Mouse (Mus musculus) spleen, adult 2 months (tissue): ENCODE data around the gene Vps25. TPM values are rescaled to one million over a fixed set of nuclear protein-coding genes. Genes with fewer than 3 reads are reported as not detected.
A peak's percentile ranks its signal among the peaks of the same experiment; 100 is the strongest.

Source experiments
- DNase-seq, 2 experiments: peaks; one replicate each; pipeline versions ENCODE4 v3.0.0 to v3.0.0-alpha.2; 2012 to 2021; ENCODE audit warnings: low spot score in 2 of 2, low read depth in 1 of 2
- H3K27ac ChIP-seq: fragments of 200-500 bp; 2 replicates; pipeline ENCODE4 v1.5.1; 2012; ENCODE audit warnings: low read length, inconsistent platforms; ENCODE audit not compliant: insufficient read depth
- H3K27me3 ChIP-seq: fragments of 200-500 bp; 2 replicates; pipeline ENCODE4 v1.6.1; 2012; ENCODE audit warnings: mild to moderate bottlenecking, moderate library complexity, low read length, inconsistent platforms; ENCODE audit not compliant: control insufficient read depth, insufficient read depth
- H3K36me3 ChIP-seq: fragments of 200-500 bp; 2 replicates; pipeline ENCODE4 v1.6.1; 2012; ENCODE audit warnings: mild to moderate bottlenecking, low read length, inconsistent platforms; ENCODE audit not compliant: control insufficient read depth, insufficient read depth
- H3K4me1 ChIP-seq: fragments of 200-500 bp; 2 replicates; pipeline ENCODE4 v1.6.1; 2011; ENCODE audit warnings: inconsistent platforms; ENCODE audit not compliant: control insufficient read depth, insufficient read depth, insufficient read length
- H3K4me3 ChIP-seq: fragments of 200-500 bp; 2 replicates; pipeline ENCODE4 v1.5.1; 2011; ENCODE audit warnings: mild to moderate bottlenecking, inconsistent platforms; ENCODE audit not compliant: insufficient read depth, insufficient read length; ENCODE audit errors: extremely low read depth
- CTCF ChIP-seq: fragments of 200-500 bp; IDR thresholded peaks from 2 replicates; pipeline ENCODE4 v1.5.1; 2011; ENCODE audit warnings: mild to moderate bottlenecking, inconsistent platforms; ENCODE audit not compliant: insufficient read depth, insufficient read length, insufficient replicate concordance; ENCODE audit errors: extremely low read depth
- POLR2A ChIP-seq: fragments of 200-500 bp; IDR thresholded peaks from 2 replicates; pipeline ENCODE4 v1.6.1; 2011; ENCODE audit warnings: low read depth, low read length, inconsistent platforms
- WGBS: fragments of 180-500 bp; shearing (Covaris S2); methylation state at CpG from one replicate; pipeline ENCODE4 v1.1.7; 2018; 5-methylcytosine and 5-hydroxymethylcytosine counted together
- polyA plus RNA-seq: library from polyadenylated mRNA; depleted of rRNA; stranded (reverse); fragments of >200 nt; gene quantifications from 2 replicates; pipeline ENCODE4 v1.2.3, GENCODE M21; 2012; rRNA removed

The Vps25 gene
- polyA plus RNA-seq, 1 experiment: 62.2 TPM

GRCm38 (mm10) chr11:101302004-101302798, 48.7 kb downstream of the Vps25 start, which contains the start of gene Becn1:
Gene Becn1 (minus strand): TSS chr11:101302286.
- Histone ChIP-seq H3K36me3 (peaks cover 8% of the 10 kb centered on the region; the same call in 1 of the 2 replicates), H3K27ac (peak within 1 kb of the TSS; percentile 30; the same call in 1 of the 2 replicates), H3K4me1 (peaks cover 9% of the 10 kb centered on the region; the same call in 1 of the 2 replicates), H3K4me3 (peak within 1 kb of the TSS; percentile 81), H3K27me3 (no peaks in the 10 kb centered on the region)
- DNase-seq: peak; percentile 78 to 89
- TF ChIP-seq POLR2A (peak; percentile 40), CTCF (peak; percentile 77)
- 9% methylated on average over 39 of the region's 39 CpGs for WGBS

GRCm38 (mm10) chr11:101307744-101308143, 54.2 kb downstream of the Vps25 start:
- no peak overlapping the region for H3K4me3 ChIP-seq
- TF ChIP-seq POLR2A (no peak), CTCF (no peak)
- no peak overlapping the region for H3K27ac ChIP-seq
- DNase-seq: no peak
- H3K36me3 ChIP-seq: no peaks in the 10 kb centered on the region
- no peaks in the 10 kb centered on the region for H3K27me3 ChIP-seq
- WGBS: 59% methylated on average over 5 of the region's 5 CpGs
- H3K4me1 ChIP-seq: no peaks in the 10 kb centered on the region

Other genes starting within 250 kb of the Vps25 start
- gene Atp6v0a1, start 244.3 kb upstream of the Vps25 start, polyA plus RNA-seq: 41.8 and 46.2 TPM in 2 replicates
- 28.6 and 34.8 TPM in 2 replicates for gene Naglu, start 183.7 kb upstream of the Vps25 start, polyA plus RNA-seq
- 1.2 and 1.3 TPM in 2 replicates for gene Hsd17b1, start 175.3 kb upstream of the Vps25 start, polyA plus RNA-seq
- gene Coasy, start 171.1 kb upstream of the Vps25 start, polyA plus RNA-seq: 26.6 and 36.9 TPM in 2 replicates
- gene Mlx, start 166.4 kb upstream of the Vps25 start, polyA plus RNA-seq: 20.3 and 23.9 TPM in 2 replicates
- gene Psmc3ip, start 158.3 kb upstream of the Vps25 start, polyA plus RNA-seq: 0.85 and 0.90 TPM in 2 replicates
- 57.8 and 61.3 TPM in 2 replicates for gene Retreg3, start 133.8 kb upstream of the Vps25 start, polyA plus RNA-seq
- 16.4 and 17.7 TPM in 2 replicates for gene Tubg1, start 133.8 kb upstream of the Vps25 start, polyA plus RNA-seq
- 3.6 and 4.8 TPM in 2 replicates for gene Tubg2, start 97.8 kb upstream of the Vps25 start, polyA plus RNA-seq
- 1.3 and 1.4 TPM in 2 replicates for gene Cntnap1, start 83.2 kb upstream of the Vps25 start, polyA plus RNA-seq
- 5.8 and 8.4 TPM in 2 replicates for gene Plekhh3, start 82.4 kb upstream of the Vps25 start, polyA plus RNA-seq
- 1.6 and 1.9 TPM in 2 replicates for gene Ccr10, start 78.3 kb upstream of the Vps25 start, polyA plus RNA-seq
- gene Ezh1, start 27.2 kb upstream of the Vps25 start, polyA plus RNA-seq: 28.3 and 30.9 TPM in 2 replicates
- gene Ramp2, start 7.7 kb upstream of the Vps25 start, polyA plus RNA-seq: 47.6 and 59.7 TPM in 2 replicates
- 1.9 and 2.2 TPM in 2 replicates for gene Wnk4, start 6.9 kb downstream of the Vps25 start, polyA plus RNA-seq
- 0.06 and 0.19 TPM in 2 replicates for gene Cntd1, start 25.3 kb downstream of the Vps25 start, polyA plus RNA-seq
- 148 TPM in 2 replicates for gene Coa3, start 25.4 kb downstream of the Vps25 start, polyA plus RNA-seq
- 64.0 and 98.6 TPM in 2 replicates for gene Becn1, start 48.6 kb downstream of the Vps25 start, polyA plus RNA-seq
- 58.1 and 73.8 TPM in 2 replicates for gene Psme3, start 62.5 kb downstream of the Vps25 start, polyA plus RNA-seq
- 9.1 and 10.6 TPM in 2 replicates for gene Aoc2, start 71.4 kb downstream of the Vps25 start, polyA plus RNA-seq
- 2.2 and 2.3 TPM in 2 replicates for gene Aoc3, start 76.9 kb downstream of the Vps25 start, polyA plus RNA-seq
- gene G6pc, start 113.9 kb downstream of the Vps25 start, polyA plus RNA-seq: 0.07 TPM in 1 of 2 replicates, not detected in the other
- 17.3 and 18.3 TPM in 2 replicates for gene Aarsd1, start 163.9 kb downstream of the Vps25 start, polyA plus RNA-seq
- 0.11 and 0.29 TPM in 2 replicates for gene Gm27029, start 171.1 kb downstream of the Vps25 start, polyA plus RNA-seq
- 14.2 and 18.3 TPM in 2 replicates for gene Rundc1, start 171.4 kb downstream of the Vps25 start, polyA plus RNA-seq
- 1.1 TPM in 2 replicates for gene Ptges3l, start 171.6 kb downstream of the Vps25 start, polyA plus RNA-seq
- gene Rpl27, start 188.6 kb downstream of the Vps25 start, polyA plus RNA-seq: 430 and 509 TPM in 2 replicates
- 44.3 and 53.1 TPM in 2 replicates for gene Ifi35, start 194.7 kb downstream of the Vps25 start, polyA plus RNA-seq
- gene Rnd2, start 211.3 kb downstream of the Vps25 start, polyA plus RNA-seq: 2.4 and 3.2 TPM in 2 replicates
- gene Vat1, start 212.5 kb downstream of the Vps25 start, polyA plus RNA-seq: 56.9 and 59.6 TPM in 2 replicates